Mouse (Mus musculus) CD4-positive, CD25-positive, alpha-beta regulatory T cell, adult 9 weeks (primary cell): Measurements from ENCODE around the gene Prrx2. TPM values are rescaled to one million over a fixed set of nuclear protein-coding genes. Genes with fewer than 3 reads are reported as not detected.

Source experiments
- polyA plus RNA-seq: library from polyadenylated mRNA; unstranded; fragments of 100-300 nt; shearing (Covaris generic); gene quantifications from one replicate; pipeline ENCODE4 v1.2.1, GENCODE M21; 2017

Gene Prrx2
- polyA plus RNA-seq = not detected

DNA sequence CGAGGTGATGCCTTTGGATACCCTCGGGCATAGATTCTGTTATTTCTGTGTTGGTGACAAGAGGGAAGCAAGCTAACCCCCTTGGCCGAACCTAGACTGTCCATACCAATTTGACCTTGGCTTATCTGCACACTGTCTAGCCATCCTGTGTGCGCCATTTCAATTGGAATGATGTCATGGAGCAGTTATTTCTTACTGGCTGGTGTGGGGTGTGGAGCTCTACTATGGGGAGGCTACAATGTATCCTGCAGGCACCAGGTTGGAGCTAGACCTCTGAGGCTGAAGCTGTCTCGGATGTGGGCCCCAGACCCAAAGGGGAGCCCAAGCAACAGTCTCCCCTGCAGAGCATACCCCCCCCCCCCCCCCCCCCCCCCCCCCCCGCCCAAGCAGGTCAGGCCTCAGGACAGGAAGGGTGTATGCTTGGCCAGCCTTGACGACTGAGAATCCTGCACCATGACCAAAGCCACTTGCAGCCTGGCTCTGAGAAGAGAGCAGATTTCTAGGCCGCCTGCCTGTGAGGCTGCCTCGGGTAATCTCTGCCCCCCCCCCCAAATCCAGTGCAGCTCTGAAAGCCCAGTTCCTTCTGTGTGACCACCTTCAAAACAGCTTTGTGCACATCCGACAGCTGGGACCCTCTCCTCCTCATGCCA, at the start of gene Prrx2:
Gene Prrx2 (plus strand): TSS at position 600 of the 650 bp plus-strand sequence.

DNA sequence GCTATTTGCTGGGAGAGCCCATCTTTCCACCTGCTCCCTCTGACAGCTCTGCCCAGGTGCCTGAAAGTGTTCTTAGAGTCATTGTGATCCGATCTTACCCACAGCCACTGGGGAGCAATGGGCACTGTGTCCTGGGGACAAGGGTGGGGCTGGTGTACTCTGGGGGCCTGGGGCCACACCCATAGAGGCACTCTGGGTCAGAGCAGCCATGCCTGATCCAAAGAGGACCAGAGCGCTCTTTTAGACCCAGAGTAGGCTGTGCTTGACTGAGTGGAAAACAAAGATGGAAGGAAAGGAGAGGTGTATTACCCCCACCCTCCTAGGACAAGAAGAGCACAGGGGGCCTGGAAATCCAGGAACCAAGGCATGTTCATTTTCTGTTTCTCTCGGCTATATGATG, 31.2 kb upstream of the Prrx2 start, which contains the start of gene 1700001O22Rik:
Gene 1700001O22Rik (minus strand): TSS at position 58 of the 400 bp plus-strand sequence.

DNA sequence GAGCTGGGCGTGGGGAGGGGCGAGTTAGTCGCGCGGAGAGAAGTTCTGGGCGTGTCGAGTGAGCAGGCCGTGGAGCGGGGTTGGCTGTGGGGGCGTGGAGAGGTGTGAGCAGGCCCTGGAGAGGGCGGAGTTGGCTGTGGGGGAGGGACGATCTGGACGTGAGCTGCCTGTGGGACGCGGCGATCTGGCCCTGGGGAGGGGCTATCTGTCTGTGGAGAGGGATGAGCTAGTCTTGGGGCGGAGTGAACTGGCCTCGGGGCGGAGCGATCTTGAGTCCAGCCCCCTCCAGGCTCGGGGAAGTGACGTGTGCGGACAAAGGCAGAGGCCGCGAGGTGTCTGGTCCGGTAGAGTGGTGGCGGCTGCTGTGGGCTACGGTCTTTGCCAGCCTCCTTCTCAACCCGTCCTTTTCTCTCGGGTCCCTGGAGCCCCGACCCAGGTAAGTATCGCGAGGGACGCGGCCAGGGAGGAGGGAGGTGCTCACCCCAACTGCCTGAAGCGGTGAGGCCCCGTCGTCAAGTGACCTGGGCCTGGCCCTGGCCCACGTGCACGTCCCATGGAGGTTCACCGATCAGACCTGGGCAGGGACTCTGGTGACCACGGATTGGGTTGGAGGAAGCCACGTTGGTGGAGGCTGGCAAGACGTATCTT, 27.0 kb upstream of the Prrx2 start, which contains the start of gene Ntmt1:
Gene Ntmt1 (plus strand): TSS at position 179 of the 648 bp plus-strand sequence.

DNA sequence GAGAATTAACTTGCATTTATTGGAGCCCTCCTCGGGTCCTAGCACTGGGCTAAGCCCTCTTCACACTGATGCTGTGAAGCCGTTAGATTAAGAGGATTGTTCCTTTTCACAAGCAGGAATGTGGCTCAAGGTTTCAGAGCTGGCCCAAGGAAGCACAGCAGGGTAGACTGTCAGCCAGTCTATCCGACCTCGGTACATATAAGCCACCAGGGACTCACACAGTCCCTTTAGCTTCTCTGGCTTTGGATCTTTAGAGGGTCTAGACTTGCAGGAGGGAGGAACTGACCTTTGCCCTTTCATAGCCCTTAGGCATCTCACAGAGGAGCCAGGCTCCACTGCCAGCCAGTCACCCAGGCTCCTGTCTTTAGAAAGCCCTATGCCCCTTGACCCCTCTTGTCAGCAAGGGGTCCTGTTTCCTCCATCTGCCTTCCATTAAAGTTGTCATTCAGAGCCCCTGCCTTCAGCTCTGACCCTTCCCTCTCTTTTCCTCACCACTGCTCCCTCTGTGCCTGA, 4.4 kb upstream of the Prrx2 start, which contains the start of gene Asb6:
Gene Asb6 (minus strand): TSS at position 51 of the 513 bp plus-strand sequence.

DNA sequence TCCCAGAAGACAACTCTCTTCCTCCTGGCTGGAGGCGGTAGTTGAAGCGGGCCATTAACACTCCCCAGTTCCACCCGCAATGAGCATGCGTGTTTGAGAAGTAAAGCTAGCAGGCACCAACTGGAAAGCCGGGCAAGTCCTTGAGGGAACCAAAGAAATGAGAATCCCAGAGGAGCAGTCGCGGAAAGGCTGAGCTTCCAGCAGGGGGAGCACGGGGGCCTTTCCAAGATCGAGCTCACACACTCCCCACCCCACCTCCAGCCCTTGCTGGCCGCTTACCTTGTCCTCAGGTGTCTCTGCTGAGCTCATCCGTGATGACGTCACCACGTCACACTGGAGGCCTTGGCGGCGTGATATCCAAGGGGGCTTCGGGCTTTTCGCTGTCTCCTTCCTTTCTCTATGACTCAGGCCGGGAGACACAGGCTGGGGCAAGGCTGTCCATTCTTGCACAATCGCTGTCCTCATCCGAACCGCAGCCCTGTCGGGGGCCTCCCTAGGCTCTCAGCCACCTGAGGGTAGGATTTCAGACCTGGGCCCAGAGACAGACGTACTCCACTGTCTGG, 94.8 kb downstream of the Prrx2 start, which contains the start of gene Ptges:
Gene Ptges (minus strand): TSS at position 381 of the 563 bp plus-strand sequence.

Other genes with a start within 250 kb of the Prrx2 start
- 3.1 TPM for gene Cstad, start 239.9 kb upstream of the Prrx2 start, polyA plus RNA-seq
- gene 1700001O22Rik, start 31.3 kb upstream of the Prrx2 start, polyA plus RNA-seq = not detected
- gene Ntmt1, start 27.1 kb upstream of the Prrx2 start, polyA plus RNA-seq = 47.4 TPM
- gene Asb6, start 4.6 kb upstream of the Prrx2 start, polyA plus RNA-seq = 69.6 TPM
- not detected for gene Ptges, start 94.9 kb downstream of the Prrx2 start, polyA plus RNA-seq
- gene Tor1b, start 118.0 kb downstream of the Prrx2 start, polyA plus RNA-seq = 24.8 TPM
- gene Tor1a, start 133.0 kb downstream of the Prrx2 start, polyA plus RNA-seq = 57.2 TPM
- gene BC005624, start 147.2 kb downstream of the Prrx2 start, polyA plus RNA-seq = 89.9 TPM
- 34.7 TPM for gene Usp20, start 147.3 kb downstream of the Prrx2 start, polyA plus RNA-seq